Mouse (Mus musculus) limb, embryonic 11.5 days (tissue): ENCODE data around the gene Heatr6. TPM values are rescaled to one million over a fixed set of nuclear protein-coding genes. Genes with fewer than 3 reads are reported as not detected.

Experiments used
- ATAC-seq: fragments of 200-750 bp; cut with Nextera tagmentation; 2 replicates; pipeline ENCODE4 v1.8.0; 2017; ENCODE audit warnings: low read depth; ENCODE audit not compliant: insufficient number of reproducible peaks, low FRiP score, low TSS enrichment
- DNase-seq: peaks from one replicate; pipeline ENCODE4 v3.0.0-alpha.2; 2015; ENCODE audit warnings: low spot score
- H3K27ac ChIP-seq: fragments of 300-500 bp; sonication (generic); replicated peaks from 2 replicates; pipeline ENCODE4 v1.5.1; 2014; ENCODE audit warnings: low read depth, mild to moderate bottlenecking, low read length
- H3K27me3 ChIP-seq: fragments of 300-500 bp; sonication (generic); 2 replicates; pipeline ENCODE4 v1.6.1; 2014; ENCODE audit warnings: mild to moderate bottlenecking, low read length, mixed read lengths; ENCODE audit not compliant: control insufficient read depth, insufficient read depth
- H3K36me3 ChIP-seq: fragments of 300-500 bp; sonication (generic); 2 replicates; pipeline ENCODE4 v1.6.1; 2014; ENCODE audit warnings: mild to moderate bottlenecking, low read length, moderate library complexity, mixed read lengths; ENCODE audit not compliant: control insufficient read depth, insufficient read depth
- H3K4me1 ChIP-seq: fragments of 300-500 bp; sonication (generic); 2 replicates; pipeline ENCODE4 v1.6.1; 2014; ENCODE audit warnings: low read length, mixed read lengths; ENCODE audit not compliant: control insufficient read depth, insufficient read depth
- H3K4me2 ChIP-seq: fragments of 300-500 bp; sonication (generic); 2 replicates; pipeline ENCODE4 v1.6.1; 2014; ENCODE audit warnings: low read depth, mild to moderate bottlenecking, moderate library complexity; ENCODE audit not compliant: severe bottlenecking
- H3K4me3 ChIP-seq: fragments of 300-500 bp; sonication (generic); 2 replicates; pipeline ENCODE4 v1.5.1; 2014; ENCODE audit warnings: low read depth, low read length
- H3K9ac ChIP-seq: fragments of 300-500 bp; sonication (generic); 2 replicates; pipeline ENCODE4 v1.6.1; 2014; ENCODE audit warnings: mild to moderate bottlenecking, low read length
- H3K9me3 ChIP-seq: fragments of 300-500 bp; sonication (generic); 2 replicates; pipeline ENCODE4 v1.6.1; 2016; ENCODE audit warnings: low read length; ENCODE audit not compliant: control insufficient read depth
- WGBS: fragments of 180-500 bp; shearing (Covaris S2); extraction: QIAGEN DNeasy Blood & Tissue Kit; methylation state at CpG from one replicate; pipeline ENCODE4 v1.1.7; 2014; 5-methylcytosine and 5-hydroxymethylcytosine counted together
- polyA plus RNA-seq: library from polyadenylated mRNA; unstranded; fragments of >200 nt; fragmentation: Nextera tagmentation; extraction: Ambion mirVana; gene quantifications from 2 replicates; pipeline ENCODE4 v1.2.1, GENCODE M21; 2014

Heatr6 gene
- polyA plus RNA-seq, 1 experiment from 2014 or later, result 26.9 TPM

GRCm38 (mm10) chr11:83768976-83769375 lies 15.5 kb downstream of the Heatr6 start:
- 85% methylated on average over 4 of the region's 4 CpGs for WGBS

DNA sequence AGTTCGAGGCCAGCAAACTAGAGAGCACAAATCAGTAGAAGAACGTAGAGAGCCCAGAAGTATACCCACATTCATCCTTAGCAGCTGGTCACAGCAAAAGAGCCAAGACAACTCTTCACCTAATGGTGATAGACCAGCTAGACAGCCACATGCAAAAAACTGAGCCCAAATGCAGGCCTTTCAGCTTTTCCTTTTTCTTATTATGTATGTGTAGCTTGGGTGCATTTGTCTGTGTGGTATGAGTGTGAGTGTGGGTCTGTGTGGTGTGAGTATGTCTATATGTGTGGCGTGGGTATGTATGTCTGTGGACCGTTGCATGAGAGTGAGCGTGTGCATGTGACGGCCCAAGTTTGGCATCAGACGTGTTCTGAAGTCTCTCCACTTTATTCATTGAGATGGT lies 17.5 kb downstream of the Heatr6 start:
- no peaks in the 10 kb centered on the region for H3K9me3 ChIP-seq
- H3K27me3 ChIP-seq, result no peaks in the 10 kb centered on the region
- no peak overlapping the region for H3K4me2 ChIP-seq
- WGBS, result 92% methylated on average over 7 of the region's 7 CpGs
- no peak for DNase-seq
- H3K27ac ChIP-seq, result no peak overlapping the region
- H3K4me1 ChIP-seq, result no peaks in the 10 kb centered on the region
- no peak overlapping the region for H3K4me3 ChIP-seq
- no peak overlapping the region for H3K9ac ChIP-seq
- peaks cover 28% of the 10 kb centered on the region for H3K36me3 ChIP-seq
- ATAC-seq, result no peak

More at GRCm38 (mm10) chr11:83768976-83769375, 15.5 kb downstream of the Heatr6 start:
- Histone ChIP-seq H3K4me1 (no peaks in the 10 kb centered on the region), H3K27ac (no peak overlapping the region), H3K4me2 (no peak overlapping the region), H3K36me3 (peaks cover 22% of the 10 kb centered on the region), H3K9ac (no peak overlapping the region), H3K9me3 (no peaks in the 10 kb centered on the region), H3K27me3 (no peaks in the 10 kb centered on the region), H3K4me3 (no peak overlapping the region)
- no peak for ATAC-seq
- DNase-seq, result no peak

DNA sequence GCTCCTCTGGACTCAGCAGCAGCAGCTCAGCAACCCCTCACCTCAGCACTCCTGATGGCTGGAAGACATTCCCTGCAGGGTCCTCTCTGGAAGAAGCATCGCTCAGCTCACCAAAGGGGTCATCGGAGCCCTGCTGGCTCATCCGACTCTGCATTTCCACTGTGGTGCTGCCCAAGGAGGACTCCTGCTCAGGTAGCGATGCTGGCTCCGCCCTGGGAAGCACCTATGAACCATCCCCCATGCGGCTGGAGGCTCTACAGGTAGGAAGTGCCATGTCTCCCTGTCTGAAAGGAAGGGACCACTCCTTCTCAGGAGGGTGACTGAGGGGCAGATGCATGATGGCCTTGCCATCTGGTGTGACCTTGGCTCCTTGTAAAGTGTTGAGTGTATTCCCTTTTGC lies 18.8 kb downstream of the Heatr6 start:
- no peak overlapping the region for H3K9ac ChIP-seq
- H3K4me1 ChIP-seq, result no peaks in the 10 kb centered on the region
- no peak overlapping the region for H3K4me3 ChIP-seq
- no peak overlapping the region for H3K27ac ChIP-seq
- no peaks in the 10 kb centered on the region for H3K27me3 ChIP-seq
- H3K36me3 ChIP-seq, result peaks cover 28% of the 10 kb centered on the region
- DNase-seq (no peak), ATAC-seq (no peak)
- no peaks in the 10 kb centered on the region for H3K9me3 ChIP-seq
- no peak overlapping the region for H3K4me2 ChIP-seq
- WGBS, result 94% methylated on average over 6 of the region's 6 CpGs

GRCm38 (mm10) chr11:83773691-83774090 lies 20.2 kb downstream of the Heatr6 start:
- H3K27me3 ChIP-seq, result no peaks in the 10 kb centered on the region
- peaks cover 24% of the 10 kb centered on the region for H3K36me3 ChIP-seq
- no peaks in the 10 kb centered on the region for H3K9me3 ChIP-seq
- DNase-seq, result no peak
- H3K27ac ChIP-seq, result no peak overlapping the region
- 90% methylated on average over 16 of the region's 16 CpGs for WGBS
- H3K9ac ChIP-seq, result no peak overlapping the region
- no peaks in the 10 kb centered on the region for H3K4me1 ChIP-seq
- no peak overlapping the region for H3K4me3 ChIP-seq
- H3K4me2 ChIP-seq, result no peak overlapping the region
- ATAC-seq, result no peak

DNA sequence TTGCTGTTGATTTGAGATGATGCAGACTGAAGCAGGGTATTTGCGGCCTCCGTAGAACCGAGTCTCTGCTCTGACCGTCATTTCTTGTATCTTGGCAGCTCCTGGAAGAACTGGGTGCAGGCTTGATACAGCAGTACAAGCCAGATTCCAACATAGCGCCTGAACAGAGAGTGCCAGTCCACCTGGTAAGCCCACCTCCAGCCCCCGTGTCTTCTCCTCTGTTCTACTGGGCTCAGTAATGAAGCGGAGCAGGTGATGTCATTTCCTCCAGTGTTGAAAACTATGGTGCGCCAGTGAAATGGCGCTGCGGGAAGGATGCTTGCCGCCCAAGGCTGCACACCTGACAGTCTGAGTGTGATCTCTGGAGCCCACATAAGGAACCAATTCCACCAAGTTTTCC lies 20.8 kb downstream of the Heatr6 start:
- ATAC-seq (no peak), DNase-seq (no peak)
- H3K4me3 ChIP-seq, result no peak overlapping the region
- no peaks in the 10 kb centered on the region for H3K9me3 ChIP-seq
- no peaks in the 10 kb centered on the region for H3K4me1 ChIP-seq
- H3K36me3 ChIP-seq, result peaks cover 22% of the 10 kb centered on the region
- 94% methylated on average over 11 of the region's 11 CpGs for WGBS
- H3K27me3 ChIP-seq, result no peaks in the 10 kb centered on the region
- H3K9ac ChIP-seq, result no peak overlapping the region
- no peak overlapping the region for H3K27ac ChIP-seq
- H3K4me2 ChIP-seq, result no peak overlapping the region

- H3K9me3 ChIP-seq, result no peaks in the 10 kb centered on the region
- DNase-seq (no peak), ATAC-seq (no peak)
- H3K9ac ChIP-seq, result no peak overlapping the region
- WGBS, result 90% methylated on average over 8 of the region's 8 CpGs
- no peak overlapping the region for H3K4me2 ChIP-seq
- no peak overlapping the region for H3K27ac ChIP-seq
- no peaks in the 10 kb centered on the region for H3K27me3 ChIP-seq
- peaks cover 37% of the 10 kb centered on the region for H3K36me3 ChIP-seq
- H3K4me3 ChIP-seq, result no peak overlapping the region
- no peaks in the 10 kb centered on the region for H3K4me1 ChIP-seq
Observed at GRCm38 (mm10) chr11:83776798-83777197, 23.3 kb downstream of the Heatr6 start.

- H3K4me3 ChIP-seq, result no peak overlapping the region
- no peak overlapping the region for H3K27ac ChIP-seq
- no peak overlapping the region for H3K4me2 ChIP-seq
- H3K27me3 ChIP-seq, result no peaks in the 10 kb centered on the region
- no peaks in the 10 kb centered on the region for H3K4me1 ChIP-seq
- ATAC-seq (no peak), DNase-seq (no peak)
- 92% methylated on average over 14 of the region's 14 CpGs for WGBS
- no peaks in the 10 kb centered on the region for H3K9me3 ChIP-seq
- no peak overlapping the region for H3K9ac ChIP-seq
- H3K36me3 ChIP-seq, result peaks cover 20% of the 10 kb centered on the region
Observed at GRCm38 (mm10) chr11:83783931-83784600, 30.6 kb downstream of the Heatr6 start.

DNA sequence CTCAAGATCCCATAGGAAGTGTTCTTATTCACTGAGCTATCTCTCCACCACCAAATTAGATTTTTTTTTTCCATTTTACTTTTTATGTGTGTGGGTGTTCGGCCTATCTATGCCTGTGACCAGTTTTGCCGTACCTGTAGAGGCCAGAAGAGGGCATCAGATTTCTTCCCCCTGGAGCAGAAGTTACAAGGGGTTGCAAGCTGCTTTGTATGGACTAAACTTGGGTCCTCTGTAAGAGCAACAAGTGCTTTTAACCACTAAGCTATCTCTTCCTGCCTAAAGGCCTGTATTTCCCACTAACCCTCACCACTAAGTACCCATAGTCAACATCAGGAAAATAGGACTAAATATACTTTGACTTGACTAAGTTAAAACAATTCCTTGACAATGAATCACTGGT lies 31.2 kb downstream of the Heatr6 start:
- no peak for ATAC-seq
- Histone ChIP-seq H3K27me3 (no peaks in the 10 kb centered on the region), H3K9me3 (no peaks in the 10 kb centered on the region), H3K4me1 (no peaks in the 10 kb centered on the region), H3K27ac (no peak overlapping the region), H3K4me2 (no peak overlapping the region), H3K36me3 (peaks cover 16% of the 10 kb centered on the region), H3K9ac (no peak overlapping the region), H3K4me3 (no peak overlapping the region)
- 83% methylated on average over 2 of the region's 2 CpGs for WGBS
- DNase-seq, result no peak

- Histone ChIP-seq H3K4me1 (no peaks in the 10 kb centered on the region), H3K27ac (no peak overlapping the region), H3K9me3 (no peaks in the 10 kb centered on the region), H3K9ac (no peak overlapping the region), H3K27me3 (no peaks in the 10 kb centered on the region), H3K36me3 (peaks cover 11% of the 10 kb centered on the region), H3K4me2 (no peak overlapping the region), H3K4me3 (no peak overlapping the region)
- DNase-seq (peak; percentile 69), ATAC-seq (no peak)
- 12% methylated on average over 2 of the region's 2 CpGs for WGBS
Observed at GRCm38 (mm10) chr11:83785366-83785765, 31.9 kb downstream of the Heatr6 start.
